Comparison of ENCODE assay signal across 17 mouse cellular contexts in genomic region chr14:54014628-54015027, GRCm38 (mm10).
"Had no signal": no experiment of that assay in that cellular context is flagged by ENCODE, and none has a peak within 500 bp of the region (broad histone marks: within the 10 kb centered on the region; RNA-seq: fewer than 3 reads in every experiment).

No protein-coding gene starts in this region.

- H3K27me3 ChIP-seq: midbrain, embryonic 12.5 days; midbrain, embryonic 15.5 days; neural tube, embryonic 13.5 days; neural tube, embryonic 15.5 days had no signal

- H3K4me3 ChIP-seq: midbrain, embryonic 10.5 days; midbrain, embryonic 12.5 days; midbrain, embryonic 15.5 days; myocyte; neural tube, embryonic 13.5 days; neural tube, embryonic 15.5 days had no signal

- DNase-seq: lung, adult 18-20 months; lung, embryonic 14.5 days; lung, postnatal 10 days; lung, postnatal 4 days; retina, postnatal 1 day; right cerebral cortex, postnatal 14 days; right cerebral cortex, postnatal 4 days; spleen, adult 18-20 months; thymus, adult 18-20 months; thymus, postnatal 14 days; thymus, postnatal 36 days had no signal

- H3K27ac ChIP-seq: midbrain, embryonic 10.5 days; midbrain, embryonic 12.5 days; midbrain, embryonic 15.5 days; neural tube, embryonic 13.5 days; neural tube, embryonic 15.5 days had no signal

- H3K9me3 ChIP-seq: midbrain, embryonic 10.5 days; midbrain, embryonic 12.5 days; midbrain, embryonic 15.5 days; neural tube, embryonic 13.5 days; neural tube, embryonic 15.5 days had no signal

- H3K9ac ChIP-seq: lung, embryonic 14.5 days; midbrain, embryonic 12.5 days; midbrain, embryonic 15.5 days; neural tube, embryonic 13.5 days; neural tube, embryonic 15.5 days had no signal

- H3K4me2 ChIP-seq: lung, embryonic 14.5 days; midbrain, embryonic 12.5 days; midbrain, embryonic 15.5 days; neural tube, embryonic 13.5 days; neural tube, embryonic 15.5 days had no signal

- ATAC-seq: midbrain, embryonic 15.5 days had no signal

- H3K36me3 ChIP-seq: midbrain, embryonic 10.5 days; midbrain, embryonic 12.5 days; midbrain, embryonic 15.5 days; neural tube, embryonic 13.5 days; neural tube, embryonic 15.5 days had no signal

- H3K4me1 ChIP-seq: midbrain, embryonic 10.5 days; midbrain, embryonic 12.5 days; midbrain, embryonic 15.5 days; neural tube, embryonic 13.5 days; neural tube, embryonic 15.5 days had no signal
